Mouse (Mus musculus): ENCODE data around the gene 4930430F08Rik.
"Not testable (repeated sequence)": the region's sequence is repeated elsewhere in the genome, so short reads cannot be mapped to it uniquely, and the experiment has no call there.

The 4930430F08Rik gene

DNA sequence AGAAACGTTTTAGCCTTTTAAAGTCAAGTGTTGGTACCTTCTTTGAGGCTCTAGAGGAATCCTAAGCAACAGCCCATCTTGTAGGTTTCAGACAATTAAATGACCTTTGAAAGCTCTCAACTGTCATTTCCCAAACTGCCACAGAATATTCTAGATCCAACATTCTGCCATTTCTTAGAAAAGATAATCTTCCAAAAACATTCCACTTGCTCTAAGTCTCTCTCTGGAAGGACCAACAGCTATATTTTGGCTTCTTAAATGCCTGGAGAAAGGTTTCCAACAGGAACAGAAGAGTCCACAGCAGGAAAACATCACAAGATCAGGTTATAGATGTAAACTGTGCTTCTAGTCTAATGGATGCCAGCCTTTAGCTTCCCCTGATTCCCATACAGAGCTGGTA lies at the start of gene 4930430F08Rik, which contains the start of gene 1700017N19Rik:
Gene 4930430F08Rik, minus strand, starts transcription at position 101 of the 400 bp plus-strand sequence.
Gene 1700017N19Rik, plus strand, starts transcription at position 162 of the 400 bp plus-strand sequence.
- no peak for DNase-seq (ENCODE audit: extremely low spot score)

DNA sequence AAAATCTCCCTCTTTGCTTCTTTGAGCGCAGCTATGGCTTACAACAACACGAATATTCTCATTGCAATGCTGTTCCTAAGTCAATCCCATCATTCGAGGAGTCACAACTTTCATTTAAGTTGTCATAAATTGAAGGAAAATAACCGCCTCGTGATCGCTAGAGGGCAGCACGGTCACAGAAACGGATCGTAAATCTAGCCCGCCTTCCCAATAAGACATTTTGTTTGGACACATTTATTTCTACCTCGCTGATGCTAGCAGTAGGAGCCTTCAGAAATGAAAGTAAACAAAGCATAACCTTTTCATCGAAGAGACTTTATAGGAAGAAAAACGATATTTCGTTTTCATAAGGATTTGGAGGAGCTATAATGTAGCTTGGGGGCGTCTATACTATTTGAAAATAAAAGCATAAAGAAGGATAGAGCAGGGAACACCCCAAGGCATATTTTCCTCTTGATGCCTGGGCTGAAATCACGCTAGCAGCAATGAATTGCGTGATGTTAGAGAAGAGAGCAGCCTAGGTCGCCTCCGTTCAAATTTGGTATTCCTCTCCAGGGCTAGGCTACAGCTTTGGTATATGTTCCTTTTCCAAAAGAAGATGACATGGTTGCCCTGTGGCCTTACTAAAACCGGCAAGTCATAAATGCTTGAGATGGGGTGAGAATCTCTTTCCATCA lies 39.7 kb upstream of the 4930430F08Rik start:
- peak; percentile 49 for DNase-seq (ENCODE audit: extremely low spot score)

DNA sequence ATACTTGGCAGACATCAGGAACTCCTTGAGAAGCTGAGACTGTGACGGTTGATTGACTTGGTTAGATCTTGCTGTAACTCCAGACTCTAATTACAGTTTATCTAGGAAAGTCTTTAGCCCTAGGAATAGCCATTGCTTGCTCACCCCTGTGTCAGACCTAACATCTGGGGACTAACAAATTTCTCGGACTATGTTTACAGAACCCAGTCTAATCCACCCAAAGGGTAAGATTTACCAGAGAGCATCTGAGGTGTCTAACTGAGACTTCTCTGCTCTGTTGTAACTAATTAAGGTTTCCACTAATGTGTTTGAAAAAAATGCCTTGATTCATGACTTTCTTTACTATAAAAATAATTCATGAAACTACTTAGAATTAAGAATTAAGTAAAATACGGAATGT lies 32.3 kb upstream of the 4930430F08Rik start:
- no peak for DNase-seq (ENCODE audit: extremely low spot score)

DNA sequence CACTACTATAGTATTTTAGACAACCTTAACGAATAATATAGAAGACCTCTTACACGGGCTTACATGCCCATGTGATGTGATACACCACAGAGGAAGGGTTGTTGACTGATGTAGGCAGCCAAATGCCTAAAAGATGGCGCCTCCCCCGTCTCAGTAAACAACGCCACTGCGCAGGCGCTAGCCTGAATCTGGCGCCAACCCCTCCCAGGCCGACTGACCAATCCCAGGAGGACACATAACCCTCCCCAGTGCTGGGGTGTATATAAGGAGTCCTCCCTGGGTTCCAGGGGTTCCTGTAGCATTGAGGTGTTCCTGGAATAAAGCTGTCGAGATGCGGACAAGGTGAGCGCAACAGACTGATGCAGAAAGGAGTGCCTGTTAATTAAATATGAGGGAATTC lies 29.8 kb upstream of the 4930430F08Rik start:
- DNase-seq (ENCODE audit: extremely low spot score), result no peak

DNA sequence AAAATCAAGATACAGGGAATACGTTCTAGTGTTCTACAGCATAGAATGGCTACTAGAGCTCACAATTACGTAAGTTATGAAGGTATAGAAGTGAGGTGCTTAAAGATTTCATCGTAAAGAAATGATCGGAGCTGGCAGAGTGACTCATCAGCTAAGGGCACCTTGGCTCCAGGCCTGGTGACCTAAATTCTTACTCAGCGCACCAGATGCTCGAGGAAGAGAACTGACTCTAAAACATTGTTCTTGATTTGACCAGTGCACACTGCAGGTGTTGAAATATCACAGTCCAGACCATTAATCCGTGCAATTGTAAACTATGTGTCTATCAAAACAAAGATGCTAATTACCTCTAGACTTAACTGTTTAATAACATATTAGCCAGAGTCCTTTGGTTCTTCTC lies 29.3 kb upstream of the 4930430F08Rik start:
- no peak for DNase-seq (ENCODE audit: extremely low spot score)

DNA sequence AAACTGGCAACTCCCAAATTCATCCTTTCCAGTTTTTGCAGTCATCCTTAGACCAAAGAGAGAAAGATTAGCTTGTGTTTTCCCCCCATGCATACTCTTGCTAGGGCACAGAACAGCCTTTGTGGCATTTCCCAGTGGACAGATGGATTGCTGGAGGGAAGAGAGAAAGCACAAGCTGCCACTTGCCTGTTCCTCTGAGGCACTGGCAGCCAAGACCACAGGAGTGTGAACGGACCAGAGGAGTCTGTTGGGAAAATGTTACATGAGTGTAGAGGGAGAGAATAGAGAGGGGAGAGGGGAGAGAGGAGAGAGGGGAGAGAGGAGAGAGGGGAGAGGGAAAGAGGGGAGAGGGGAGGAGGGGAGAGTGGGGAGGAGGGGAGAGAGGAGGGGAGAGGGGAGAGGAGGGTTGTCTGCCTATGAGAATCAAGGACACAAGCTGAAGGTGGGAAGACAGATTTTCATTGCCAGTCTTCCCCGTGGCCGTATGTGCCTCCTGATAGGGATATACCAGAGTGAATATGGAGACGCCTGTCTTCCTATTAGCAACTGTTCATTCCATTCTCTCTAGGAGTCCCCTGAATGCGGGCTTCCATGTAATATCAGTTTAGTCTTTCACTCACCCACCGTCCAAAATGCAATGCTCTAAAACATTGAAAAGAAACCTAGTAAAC lies 27.1 kb upstream of the 4930430F08Rik start:
- DNase-seq (ENCODE audit: extremely low spot score), result no peak

DNA sequence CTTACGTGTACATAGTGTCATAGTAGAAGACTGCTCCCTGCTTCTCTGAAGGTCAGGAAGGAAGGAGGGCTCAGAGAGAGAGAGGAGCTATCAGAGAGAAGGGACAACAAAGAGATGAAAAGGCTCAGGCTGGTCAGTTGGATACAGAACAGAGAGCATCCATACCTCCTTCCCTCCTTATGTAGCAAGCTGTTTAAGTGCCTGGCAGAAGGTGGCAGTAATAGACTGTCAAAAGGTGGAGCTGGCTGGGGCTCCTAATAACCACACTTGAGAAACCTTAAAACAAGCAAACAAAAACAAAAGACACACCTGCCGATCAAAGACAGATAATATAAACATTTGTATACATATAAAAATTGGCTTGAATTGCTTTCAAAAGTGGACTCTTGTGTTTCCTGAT lies 14.0 kb upstream of the 4930430F08Rik start:
- peak; percentile 8 for DNase-seq (ENCODE audit: extremely low spot score)

DNA sequence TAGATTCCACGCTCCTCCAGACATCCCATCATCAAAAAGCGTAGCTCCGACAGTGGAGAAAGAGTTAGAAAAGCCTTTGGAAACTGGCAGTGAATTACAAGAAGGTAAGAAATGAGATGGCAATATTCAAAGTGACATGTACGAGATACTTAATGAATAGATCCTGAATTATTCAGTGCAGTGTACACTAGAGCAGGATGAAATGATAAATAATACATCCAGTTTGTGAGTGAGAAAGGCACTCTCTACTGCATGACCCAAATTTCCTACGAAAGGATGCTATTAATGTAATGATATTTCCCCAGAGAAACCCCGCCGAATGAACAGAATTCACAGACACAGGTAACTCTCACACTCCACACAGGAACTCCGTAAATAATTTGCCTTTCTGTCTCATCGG lies 13.3 kb upstream of the 4930430F08Rik start:
- DNase-seq (ENCODE audit: extremely low spot score), result no peak

DNA sequence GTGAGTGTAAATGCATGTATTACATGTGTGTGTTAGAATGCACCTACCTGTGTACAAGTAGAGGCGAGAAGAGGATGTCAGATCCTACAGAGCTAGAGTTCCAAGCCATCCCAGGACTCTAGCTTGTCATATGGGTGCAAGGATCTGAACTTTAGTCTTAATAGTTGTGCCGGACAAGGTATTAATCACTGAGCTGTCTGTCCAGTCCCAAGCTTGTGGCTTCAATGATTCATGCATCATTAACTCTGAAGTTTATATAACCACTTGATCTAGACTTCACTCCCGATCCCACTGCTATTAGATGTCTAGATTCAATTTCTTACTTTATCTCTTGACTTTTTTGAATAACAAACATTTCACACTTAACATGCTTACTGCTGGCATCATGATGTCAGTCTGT lies 8.1 kb upstream of the 4930430F08Rik start:
- no peak for DNase-seq (ENCODE audit: extremely low spot score)

DNA sequence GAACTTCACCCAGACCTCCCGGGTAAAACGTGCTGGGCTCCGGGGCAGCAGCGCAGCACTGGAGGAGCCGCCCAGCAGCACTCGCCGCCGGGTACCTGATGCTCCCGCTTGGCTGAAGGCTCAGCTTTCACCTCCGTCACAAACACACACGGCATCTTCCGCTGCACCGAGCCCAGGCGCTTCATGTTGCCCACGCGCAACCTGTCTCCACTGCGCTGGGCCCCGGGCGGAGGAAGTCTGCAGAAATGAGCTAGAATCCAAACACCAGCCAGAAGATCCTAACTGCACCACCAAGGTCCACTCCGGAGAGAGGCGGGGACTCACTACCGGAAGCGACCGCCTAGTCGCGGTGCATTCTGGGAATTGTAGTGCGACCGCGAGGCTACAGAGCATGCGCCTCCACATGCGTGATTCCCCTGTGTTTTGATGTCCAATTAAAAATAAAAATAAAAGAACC lies 1.3 kb downstream of the 4930430F08Rik start:
- peak; percentile 89 for DNase-seq (ENCODE audit: extremely low spot score)

DNA sequence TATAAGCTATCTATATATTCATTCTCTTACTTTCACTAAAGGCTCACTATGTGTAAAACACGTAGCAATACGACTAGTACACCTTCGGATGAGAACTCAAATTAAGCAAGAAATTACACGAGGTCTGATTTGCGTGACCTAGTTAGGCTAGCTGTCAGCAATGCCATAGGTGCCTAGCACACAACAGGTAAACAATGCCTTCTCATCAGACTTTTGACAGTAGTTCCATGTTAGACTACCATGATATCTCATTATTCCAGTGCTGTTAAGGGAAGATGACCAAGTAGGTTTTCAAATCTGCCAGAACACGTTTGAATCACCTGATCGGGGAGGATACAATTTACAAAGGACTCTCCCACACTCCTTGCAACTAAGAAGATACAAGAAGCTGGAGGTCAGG lies 1.7 kb downstream of the 4930430F08Rik start:
- DNase-seq (ENCODE audit: extremely low spot score), result no peak

DNA sequence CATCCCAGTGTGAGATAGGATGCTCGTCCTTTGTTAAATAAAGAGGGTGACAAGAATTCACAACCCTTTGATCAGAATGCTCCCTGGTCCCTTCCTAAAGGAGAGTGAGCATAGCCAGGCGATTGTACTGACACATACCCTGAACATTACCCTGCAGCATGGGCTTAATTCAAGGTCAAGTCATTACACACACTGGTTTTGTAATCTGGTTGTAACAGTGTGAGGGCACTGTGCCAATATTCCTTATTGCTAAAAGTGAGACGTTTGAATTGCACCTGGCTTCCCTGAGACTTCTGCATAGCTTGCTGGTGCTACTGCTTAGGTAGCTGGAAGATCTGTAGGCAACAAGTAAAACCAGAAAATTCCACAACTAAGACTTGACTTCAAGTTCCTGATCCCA lies 6.0 kb downstream of the 4930430F08Rik start:
- no peak for DNase-seq (ENCODE audit: extremely low spot score)

DNA sequence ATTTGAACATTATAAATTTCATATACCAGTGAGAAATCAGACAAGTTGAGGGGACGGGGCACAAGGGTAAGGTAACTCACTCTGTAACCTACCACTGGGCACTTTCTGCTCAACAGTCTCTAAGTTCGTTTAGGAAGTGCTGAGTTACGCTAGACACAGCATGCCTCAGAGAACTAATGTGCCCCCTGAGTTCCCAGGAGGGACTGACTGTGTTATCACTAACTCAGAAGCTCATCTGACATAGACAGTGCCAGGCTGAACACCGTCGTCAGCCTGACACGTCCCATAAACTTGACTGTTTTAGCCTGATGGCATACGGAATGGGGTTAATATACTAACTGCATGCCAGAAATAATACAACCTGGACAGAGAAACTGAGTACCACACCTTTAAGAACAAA lies 14.9 kb downstream of the 4930430F08Rik start:
- no peak for DNase-seq (ENCODE audit: extremely low spot score)

DNA sequence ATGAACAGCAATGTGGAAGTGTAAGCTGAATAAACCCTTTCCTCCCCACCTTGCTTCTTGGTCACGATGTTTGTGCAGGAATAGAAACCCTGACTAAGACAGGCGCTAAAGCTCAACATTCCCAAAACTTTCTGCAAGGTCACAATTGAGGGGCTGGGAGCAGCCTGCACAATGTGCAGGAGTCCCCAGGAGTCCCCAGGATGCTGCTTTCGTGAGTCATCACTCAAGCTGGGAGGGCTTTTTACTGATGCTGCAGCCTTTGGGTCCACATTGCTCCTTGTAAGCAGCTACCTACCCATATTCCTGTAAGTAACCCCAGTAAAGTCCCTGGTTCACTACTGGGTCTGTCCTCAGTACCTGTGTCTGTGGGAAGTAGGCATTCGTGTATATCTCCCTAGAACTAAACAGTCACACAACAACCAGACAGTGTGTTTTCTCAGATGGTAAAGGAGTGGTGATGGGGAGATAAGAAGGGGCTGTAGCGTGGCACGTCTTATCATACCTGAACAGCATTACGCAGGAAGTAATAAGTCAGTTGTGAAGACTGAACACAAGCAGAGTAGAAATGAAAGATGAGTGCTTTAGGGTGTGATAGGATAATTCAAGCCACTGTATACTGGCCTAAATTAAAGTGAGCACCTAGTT lies 15.6 kb downstream of the 4930430F08Rik start:
- DNase-seq (ENCODE audit: extremely low spot score), result no peak

DNA sequence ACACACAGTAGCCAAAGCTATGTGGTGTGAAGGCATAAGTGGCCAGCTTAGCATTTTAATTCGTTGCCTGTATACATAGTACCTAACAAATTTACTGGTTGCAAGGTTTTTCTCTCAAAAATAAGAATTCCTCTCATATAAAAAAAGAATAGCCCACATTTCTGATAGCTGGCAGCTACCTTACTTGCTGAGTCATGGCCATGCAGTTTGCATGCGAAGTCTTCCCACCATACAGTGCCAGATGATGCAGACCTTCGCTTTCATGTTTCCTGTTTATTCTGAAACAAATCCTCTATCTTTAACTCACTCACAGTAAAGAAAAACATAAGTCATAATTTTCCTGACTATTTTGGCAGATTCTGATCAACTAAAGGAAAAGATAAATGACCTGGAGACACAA lies 18.5 kb downstream of the 4930430F08Rik start:
- no peak for DNase-seq (ENCODE audit: extremely low spot score)

DNA sequence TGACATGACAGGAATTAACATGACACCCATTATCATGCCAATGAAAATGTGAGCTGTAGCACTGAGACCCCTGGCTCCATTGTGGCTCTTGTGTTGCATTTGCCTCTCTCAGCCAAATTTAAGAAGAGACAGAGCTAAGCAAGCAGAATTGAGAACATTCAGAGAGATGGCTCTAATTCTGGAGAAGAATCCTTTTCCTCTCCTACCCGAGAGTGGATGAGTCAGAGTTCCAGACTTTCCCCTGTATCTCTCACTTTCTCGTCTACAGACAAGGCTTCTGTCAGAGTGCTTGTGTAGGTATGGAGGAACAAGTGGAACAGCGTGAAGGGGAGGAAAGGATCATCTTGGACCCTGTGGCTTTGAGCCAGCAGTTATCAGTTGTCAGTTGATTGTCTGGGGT lies 26.1 kb downstream of the 4930430F08Rik start:
- DNase-seq (ENCODE audit: extremely low spot score), result no peak

DNA sequence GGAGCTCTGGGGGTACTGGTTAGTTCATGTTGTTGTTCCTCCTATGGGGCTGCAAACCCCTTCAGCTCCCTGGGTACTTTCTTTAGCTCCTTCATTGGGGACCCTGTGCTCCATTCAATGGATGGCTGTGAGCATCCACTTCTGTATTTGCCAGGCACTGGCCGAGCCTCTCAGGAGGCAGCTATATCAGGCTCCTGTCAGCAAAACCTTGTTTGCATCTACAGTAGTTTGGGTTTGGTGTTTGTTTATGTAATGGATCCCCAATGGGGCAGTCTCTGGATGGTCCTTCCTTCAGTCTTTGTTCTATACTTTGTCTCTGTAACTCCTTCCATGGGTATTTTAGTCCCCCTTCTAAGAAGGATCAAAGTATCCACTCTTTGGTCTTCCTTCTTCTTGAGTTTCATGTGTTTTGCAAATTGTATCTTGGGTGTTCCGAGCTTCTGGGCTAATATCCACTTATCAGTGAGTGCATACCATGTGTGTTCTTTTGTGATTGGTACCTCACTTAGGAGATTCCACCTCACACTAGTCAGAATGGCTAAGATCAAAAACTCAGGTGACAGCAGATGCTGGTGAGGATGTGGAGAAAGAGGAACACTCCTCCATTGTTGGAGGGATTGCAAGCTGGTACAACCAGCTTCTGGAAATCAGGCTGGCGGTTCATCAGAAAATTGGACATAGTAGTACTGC lies 29.9 kb downstream of the 4930430F08Rik start:
- not testable (repeated sequence) for DNase-seq (ENCODE audit: extremely low spot score)

DNA sequence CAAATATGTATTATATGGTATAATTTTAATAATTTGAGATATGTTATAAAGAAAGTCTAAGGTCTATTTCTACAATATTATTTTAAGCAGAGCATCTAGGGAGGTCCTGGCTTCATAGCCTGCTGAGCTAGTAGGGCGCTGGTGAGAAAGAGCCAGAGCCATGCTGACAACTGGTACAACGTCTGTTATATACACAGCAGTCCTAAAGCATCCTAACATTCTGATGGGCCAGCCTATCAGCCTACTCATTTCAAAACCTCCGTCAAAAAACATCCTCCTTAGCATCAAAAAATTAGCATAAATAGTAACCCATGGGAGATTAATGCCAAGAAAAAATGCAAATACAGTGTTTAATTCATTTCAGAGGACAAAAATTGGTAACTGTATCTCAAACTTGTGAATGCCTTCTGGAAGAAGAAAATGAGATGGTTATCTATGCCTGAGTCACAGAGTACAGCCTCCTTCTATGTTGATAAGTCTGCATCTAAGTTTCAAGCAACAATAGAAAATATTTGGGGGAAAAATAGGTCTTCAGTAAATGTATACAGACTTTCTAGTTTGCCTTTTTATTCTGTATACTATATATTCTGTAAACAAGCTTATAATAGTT lies 33.6 kb downstream of the 4930430F08Rik start:
- DNase-seq (ENCODE audit: extremely low spot score), result no peak

DNA sequence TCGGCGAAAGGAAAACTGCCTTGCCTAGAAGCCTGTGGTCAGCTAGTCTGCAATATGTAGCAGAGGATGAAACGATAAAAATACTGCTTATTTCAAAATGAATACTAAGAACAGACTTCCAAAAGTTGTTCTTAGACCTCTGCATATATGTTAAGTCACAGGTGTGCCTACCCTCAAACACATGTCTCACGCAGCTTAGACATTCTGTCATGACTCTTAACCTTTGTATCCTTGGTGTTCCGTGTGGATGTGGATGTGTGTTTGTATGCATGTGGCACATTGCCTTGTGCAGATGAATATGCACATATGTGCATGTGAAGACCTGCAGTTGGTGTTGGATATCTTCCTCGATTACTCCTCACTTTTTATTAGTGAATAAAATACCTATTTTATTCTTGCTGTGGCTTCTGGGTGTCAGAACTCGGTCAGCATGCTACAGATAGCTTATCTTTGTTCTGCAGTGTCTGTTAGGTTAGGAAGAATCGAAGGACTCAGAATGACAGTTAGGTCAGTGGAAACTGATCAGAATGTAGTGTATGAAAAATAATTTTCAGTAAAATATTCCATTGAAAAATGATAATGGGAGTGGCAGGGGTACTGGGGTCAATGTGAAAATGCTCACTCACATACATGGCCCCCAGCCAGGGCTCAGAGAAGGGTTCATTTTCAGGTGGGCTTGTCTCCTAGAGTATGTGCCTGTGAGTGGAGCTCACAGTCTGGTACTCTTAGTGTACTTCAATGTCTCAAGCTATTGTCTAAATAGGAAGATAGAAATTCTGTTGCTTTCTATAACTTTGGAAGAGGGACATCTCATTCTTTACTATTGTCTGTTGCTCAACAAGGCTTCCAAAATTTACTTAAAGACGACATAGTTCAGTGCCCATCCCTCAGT lies 65.5 kb downstream of the 4930430F08Rik start:
- DNase-seq (ENCODE audit: extremely low spot score), result no peak

DNA sequence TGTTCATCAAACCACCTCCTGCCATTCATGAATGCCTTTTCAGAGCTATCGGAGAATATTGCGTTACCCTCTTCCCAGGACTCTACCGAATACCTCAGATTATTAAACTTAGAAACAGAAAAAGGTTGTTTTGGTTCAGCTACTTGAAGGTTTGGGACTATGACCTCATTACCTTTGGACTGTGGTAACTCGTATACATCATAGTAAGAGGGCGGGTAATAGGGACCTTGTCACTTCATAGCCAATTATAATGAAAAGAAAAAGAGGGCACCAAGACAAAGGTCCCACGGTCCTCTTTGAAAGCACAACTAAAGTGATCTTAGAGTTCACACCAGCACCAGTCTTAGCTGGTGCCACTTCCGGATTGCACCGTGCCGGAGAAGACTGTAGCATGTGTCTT lies 67.9 kb downstream of the 4930430F08Rik start:
- no peak for DNase-seq (ENCODE audit: extremely low spot score)

Data from embryo, embryonic 9.5 days (tissue).